Mouse (Mus musculus): ENCODE results near the gene Cog2.
A peak's percentile ranks its signal among the peaks of the same experiment; 100 is the strongest.

Gene Cog2

DNA sequence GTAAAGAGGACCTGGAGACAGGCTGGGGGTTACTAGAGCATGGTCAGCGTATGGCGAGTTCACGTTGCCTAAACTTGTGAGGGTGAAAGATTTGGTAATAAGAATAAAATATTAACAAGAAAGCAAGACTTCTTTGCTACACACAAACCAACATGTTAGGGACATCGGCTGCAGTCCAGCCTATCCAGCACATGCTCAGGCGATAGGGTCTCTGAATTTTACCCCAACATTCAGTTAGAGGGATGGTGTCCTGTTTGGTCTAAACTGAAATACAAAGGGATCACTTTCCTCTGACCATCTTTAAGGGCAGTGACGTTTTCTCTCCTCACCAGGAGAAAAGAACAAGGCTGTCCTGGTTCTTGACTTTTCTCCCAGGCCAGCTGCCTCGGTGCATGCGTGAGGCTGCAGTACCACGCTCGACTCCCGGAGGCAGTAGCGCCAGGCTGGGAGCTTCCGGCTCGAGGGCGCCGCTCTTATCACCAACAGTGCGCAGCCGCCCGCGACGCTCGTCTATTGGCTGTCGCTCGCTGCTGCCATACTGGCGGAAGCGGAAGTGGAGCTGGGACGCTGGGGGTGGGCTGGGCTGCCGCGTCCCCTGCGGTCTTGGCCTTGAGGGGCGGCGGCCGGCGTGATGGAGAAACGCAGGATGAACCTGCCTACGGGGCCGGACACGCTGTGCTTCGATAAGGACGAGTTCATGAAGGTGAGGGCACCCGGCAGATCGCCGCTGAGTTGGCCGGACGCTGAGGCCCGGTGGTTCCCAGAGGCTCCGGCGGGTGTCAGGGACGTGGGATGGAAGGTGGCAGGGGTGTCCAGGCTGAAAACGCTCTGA, at the start of gene Cog2:
TSS of gene Cog2 (plus strand) at position 519 of the 832 bp plus-strand sequence.
- peak; percentile 89 for DNase-seq

DNA sequence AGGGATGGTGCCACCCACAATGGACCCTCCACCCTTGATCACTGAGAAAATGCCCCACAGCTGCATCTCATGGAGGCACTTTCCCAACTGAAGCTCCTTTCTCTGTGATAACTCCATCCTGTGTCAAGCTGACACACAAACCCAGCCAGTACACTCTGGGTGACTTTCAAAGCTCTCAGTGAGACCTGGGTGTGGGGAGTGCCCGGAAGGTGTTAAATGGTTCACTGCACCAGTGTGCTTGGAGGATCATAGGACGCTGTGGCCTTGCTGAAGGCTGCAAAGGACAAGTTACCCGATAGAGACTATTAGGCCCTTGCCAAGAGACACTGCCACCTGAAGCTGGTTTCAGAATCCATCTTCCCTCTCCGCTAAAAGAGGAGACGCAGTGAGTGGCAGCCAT, 44.9 kb upstream of the Cog2 start:
- no peak for DNase-seq

DNA sequence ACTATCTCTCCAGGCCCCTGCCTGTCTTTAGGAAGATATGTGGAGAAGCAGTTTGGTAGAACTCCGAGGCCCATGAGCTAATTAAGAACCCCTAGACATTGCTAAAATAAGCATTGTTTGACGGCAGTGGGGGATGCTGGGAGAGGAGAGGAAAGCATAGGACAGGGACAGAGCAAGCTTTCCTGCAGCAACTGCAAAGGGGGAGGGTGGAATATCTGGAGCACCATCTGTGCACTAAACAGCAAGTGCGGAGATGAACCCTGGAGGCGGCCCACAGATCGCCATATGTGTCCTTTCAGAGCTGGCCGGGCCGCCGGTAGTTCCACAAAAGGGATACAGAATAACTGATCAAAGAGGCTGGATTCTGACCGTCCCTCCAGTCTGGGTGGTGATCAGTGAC, 43.9 kb upstream of the Cog2 start:
- DNase-seq = peak; percentile 89

DNA sequence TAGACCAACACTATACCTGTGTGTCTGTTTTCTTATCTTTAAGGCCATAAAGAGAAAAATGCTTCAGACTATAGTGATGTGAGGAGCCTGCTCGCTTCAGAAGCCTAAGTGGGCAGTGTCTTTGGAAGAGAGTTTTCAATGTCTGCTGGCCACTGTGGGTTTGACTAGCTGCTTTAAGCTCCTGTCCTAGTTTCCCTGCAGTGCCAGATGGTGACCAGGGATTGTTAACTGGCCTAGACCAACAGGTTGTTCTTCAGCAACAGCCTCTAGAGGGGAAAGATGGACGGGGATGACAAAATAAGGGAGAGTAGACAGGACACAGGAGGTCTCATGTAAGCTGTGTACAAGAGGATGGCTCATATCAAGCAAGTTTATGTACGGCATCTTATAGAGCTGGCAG, 41.3 kb upstream of the Cog2 start:
- no peak for DNase-seq

DNA sequence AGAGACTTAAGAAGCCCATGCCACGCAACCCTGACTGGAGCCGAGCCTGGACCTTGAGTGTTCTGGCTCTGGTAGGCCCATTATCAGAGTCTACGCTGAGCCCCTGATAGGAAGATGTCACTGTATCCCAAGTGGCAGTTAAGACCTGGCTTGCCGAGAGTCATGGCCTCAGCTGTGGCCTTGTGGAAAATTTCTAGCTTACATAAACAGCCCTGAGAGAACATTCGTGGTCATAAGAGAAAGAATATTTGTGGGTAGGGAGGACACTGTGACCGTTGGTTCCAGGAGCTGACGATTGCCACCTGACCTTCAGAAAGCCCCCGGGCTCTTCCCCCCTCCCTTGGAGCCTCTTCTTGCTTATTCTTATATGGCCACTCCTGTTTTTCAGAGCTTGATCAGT, 40.2 kb upstream of the Cog2 start:
- no peak for DNase-seq

DNA sequence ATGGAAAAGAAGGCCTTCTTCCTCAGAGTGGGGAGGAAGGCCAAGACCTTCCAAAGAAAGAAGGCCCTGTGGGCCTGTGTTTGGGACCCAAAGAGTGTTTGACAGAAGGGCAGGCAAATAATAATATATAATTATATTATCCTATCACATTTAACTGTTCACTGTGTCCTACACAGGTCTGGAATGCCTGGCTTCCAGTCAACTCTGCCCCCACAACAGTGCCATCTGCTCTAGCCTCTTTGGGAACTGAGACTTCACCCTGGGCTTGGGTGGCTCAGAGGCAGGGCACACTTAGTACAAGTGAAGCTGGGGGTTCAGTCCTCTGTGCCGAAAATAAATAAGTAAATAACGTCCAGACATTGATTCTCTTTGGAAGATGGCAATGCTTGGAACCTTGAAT, 37.8 kb upstream of the Cog2 start:
- DNase-seq = peak; percentile 71

DNA sequence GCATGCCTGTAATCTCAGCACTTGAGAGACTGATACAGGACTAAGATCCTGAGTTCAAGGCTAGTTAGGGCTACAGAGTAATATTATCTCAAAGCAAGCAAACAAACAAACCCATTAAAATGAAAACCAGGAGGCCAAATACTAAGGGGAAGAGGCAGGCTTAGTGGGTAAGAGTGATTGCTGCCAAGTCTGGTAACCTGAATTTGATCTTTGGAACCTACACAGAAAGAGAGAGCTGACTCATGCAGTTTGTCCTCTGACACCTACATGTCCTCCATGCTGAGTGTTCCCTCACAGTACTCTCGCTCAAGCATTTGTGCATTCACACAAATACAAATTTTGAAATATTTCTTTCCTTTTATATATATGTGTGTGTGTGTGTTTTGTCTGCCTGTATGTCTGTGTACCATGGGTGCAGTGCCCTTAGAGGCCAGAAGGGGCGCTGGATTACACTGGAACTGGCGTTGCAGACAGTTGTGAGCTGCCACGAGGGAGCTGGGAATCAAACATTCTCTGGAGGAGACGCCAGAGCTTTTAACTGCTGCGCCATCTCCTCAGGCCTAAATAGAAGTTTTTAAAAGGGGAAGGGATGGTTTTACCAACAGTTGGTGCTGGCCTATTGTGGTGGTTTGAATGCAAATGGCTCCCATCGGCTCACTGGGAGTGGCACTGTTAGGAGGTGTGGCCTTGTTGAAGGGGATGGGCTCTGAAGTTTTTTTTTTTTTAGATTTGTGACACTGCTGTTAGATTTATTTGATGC, 37.0 kb upstream of the Cog2 start:
- no peak for DNase-seq

DNA sequence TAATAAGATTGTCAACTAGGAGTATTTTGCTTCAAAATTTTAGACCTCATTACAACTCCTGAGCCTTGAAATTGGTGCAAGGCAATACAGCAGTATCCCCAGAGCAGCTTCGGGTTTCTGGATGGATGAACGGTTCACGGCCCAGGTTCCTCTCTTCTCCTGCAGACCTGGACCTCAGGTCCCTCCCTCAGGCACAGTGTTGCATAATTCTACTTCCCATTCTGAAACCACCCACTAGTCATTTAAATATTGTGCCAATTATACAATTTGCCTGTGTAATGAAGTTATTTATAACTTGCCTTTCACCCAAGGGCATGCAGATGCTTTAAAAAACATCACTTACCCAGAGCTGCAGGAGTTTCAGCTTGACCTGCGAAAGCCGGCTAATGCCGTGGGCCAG, 31.3 kb upstream of the Cog2 start:
- DNase-seq = no peak

DNA sequence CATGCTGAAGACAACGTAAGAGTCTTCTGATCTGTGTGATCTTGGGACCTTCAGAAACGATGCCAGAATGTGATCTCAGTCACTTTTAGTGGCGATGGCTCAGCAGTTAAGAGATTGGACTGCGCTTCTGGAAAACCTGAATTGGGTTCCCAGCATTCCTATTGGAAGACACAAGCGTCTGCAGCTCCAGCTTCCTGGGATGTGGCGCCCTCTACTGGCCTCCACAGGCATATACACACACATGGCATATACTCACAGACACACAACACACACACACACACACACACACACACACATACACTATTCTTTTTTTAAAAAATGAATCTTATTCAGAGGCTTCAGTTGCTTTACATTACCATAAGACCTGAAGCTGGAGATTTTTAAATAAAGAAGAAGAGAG, 30.8 kb upstream of the Cog2 start:
- no peak for DNase-seq

DNA sequence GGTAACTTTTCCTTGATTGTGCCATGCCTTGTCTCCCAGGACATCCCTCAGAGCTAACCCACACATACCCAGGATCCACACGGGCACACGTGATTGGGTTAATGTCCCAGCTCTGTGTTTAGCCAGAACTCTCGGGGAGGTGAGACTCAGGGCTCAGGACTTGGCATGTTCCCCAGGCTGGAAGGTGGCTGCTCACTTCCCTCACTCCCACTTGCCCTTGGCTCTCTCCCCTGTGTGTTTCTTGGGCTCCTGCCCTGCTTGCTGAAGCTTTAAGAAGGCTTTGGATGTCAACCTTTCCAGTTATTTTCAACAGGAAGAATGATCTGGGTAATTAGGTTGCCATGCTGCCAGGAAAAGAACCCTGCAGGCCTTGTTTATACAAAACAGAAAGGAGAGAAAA, 26.2 kb upstream of the Cog2 start:
- DNase-seq = peak; percentile 95

DNA sequence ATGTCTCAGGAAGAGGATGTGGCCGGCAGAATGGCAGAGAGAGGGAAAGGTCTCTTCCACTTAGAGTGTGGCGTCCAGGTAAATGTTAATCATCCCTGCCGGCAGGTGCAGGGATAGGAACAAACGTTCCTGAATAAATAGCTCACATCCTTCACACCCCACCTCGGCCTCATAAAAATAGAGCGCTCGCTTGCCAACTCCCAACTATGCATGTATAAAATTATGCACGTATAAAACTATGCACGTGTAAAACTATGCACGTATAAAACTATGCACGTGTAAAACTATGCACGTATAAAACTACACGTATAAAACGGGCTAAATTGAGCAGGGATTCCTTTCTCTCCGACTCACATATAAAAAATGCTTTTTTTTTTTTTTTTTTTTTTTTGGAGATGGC, 25.6 kb upstream of the Cog2 start:
- DNase-seq = no peak

DNA sequence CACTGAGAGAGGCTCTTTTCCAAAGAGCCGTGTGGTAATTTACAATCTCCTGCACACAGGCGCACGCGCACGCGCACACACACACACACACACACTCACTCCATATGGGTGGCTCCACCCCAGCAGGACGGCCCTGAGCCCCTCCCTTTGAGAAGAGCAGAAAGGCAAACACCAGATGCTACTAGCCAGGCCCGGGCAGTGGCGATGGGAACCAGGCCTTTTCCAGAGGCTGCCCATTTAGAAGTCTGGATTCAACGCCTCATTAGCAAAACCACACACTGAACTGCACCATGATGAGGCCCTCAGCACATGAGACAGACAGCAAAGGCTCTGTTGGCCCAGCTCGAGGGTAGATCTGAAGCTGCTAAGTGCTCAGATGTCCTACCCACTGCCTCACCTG, 24.9 kb upstream of the Cog2 start:
- peak; percentile 80 for DNase-seq

DNA sequence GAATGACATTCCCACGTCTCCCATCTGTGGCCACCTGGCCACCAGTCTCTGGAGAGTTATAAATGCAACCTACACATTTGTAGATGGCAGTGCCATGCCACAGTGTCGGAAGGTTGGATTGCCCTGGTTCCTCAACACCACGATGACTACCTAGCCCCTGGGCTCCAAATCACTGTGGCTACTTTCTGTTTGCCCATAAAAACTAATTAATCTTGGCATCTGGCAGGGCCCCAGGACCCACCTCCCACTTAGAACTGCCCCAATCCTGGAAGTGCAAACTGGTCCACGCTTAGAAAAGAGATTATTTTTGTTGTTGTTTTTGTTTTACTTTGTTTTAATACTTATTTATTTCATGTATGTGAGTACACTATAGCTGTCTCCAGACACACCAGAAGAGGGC, 24.3 kb upstream of the Cog2 start:
- DNase-seq = no peak

DNA sequence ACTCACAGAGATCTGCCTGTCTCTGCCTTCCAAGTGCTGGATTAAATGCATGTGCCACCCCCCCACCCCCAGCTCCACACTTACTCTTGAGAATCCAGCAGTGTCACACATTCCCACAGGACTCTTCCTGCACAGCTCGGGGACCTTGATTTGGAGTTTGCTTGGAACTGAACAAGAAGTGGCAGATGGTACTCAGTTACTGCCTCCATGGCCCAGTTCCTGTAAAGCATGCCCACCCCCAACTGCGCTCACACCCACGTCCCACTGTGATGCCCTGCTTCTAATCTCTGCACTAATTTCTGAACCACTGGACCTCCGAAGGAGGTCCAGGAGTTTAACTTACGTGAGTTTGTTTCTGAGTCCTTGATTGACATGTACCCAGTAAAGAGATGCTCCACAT, 23.7 kb upstream of the Cog2 start:
- no peak for DNase-seq

DNA sequence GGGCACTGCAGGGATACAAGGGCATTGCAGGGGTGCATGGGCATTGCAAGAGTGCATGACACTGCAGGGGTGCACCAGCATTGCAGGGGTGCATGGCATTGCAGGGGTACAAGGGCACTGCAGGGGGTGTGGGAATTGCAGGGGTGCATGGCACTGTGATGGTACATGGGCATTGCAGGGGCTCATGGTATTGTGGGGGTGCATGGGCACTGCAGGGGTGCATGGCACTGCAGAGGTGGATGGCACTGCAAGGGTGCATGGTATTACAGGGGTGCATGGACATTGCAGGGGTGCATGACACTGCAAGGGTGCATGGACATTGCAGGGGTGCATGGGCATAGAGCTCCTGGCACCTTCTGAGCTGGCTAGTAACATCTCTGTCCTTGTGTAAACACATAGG, 22.2 kb upstream of the Cog2 start:
- no peak for DNase-seq

DNA sequence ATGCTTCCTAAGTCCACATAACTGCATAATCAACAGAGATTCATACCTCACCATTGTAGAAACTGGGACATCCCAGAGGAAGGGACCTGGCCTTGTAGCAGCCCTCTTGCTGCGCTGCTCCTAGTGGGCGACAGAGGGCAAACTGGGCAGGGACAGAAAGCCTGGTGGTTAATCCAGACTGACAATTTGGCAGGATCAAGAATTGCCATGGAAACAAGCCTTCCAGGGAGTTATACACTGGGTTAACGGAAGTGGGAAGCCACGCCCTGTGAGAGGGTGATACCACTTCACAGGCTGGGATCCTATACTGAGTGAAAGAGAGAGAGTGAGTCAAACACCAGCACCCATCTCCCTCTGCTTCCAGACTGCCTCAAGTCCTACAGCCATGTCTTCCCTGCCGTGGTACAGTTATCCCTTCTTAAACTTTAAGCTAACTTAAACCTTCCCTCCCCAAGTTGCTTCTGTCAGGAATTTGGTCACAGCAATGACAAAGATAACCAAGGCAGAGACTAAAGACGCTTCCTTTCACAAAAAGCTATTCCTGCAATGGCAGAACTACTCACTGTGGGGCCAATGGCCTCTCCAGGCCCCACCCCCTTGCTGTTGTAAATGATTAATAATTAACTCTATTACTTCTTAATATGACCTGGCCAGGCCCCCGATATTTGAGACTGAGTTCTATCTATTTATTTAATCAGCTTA, 21.2 kb upstream of the Cog2 start:
- no peak for DNase-seq

DNA sequence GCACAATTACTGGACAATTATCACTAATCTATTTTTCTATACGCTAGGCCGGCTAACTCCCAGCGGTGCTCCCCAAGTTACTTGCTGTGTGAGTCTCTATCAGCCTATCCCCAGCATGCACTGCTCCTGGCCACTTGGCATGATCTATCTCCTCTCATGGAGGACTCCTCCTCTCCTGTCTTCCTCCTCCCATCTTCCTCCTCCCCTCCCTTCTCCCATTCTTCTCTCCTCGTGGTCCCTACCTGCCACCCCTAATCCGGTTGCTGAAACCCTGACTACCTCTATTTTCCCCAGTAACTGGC, 20.7 kb upstream of the Cog2 start:
- no peak for DNase-seq

DNA sequence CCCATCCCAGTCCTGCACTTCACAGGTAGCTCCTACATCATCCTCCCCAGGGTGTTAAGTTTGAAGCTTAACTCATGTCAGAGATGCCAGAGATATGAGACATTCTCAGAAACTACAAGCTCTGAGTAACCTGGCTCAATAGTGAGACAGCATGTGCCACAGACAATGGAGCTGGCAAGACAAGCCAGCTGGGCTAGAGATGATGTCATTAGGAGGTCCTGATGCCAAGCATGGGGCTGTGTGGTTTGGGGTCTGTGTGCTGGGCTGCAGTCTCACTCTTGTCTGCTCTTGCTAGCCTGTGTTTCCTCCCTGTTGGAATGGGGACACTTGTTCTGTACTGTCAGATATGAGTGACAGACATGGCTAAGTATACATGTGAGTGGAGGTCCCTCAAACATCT, 14.9 kb upstream of the Cog2 start:
- no peak for DNase-seq

DNA sequence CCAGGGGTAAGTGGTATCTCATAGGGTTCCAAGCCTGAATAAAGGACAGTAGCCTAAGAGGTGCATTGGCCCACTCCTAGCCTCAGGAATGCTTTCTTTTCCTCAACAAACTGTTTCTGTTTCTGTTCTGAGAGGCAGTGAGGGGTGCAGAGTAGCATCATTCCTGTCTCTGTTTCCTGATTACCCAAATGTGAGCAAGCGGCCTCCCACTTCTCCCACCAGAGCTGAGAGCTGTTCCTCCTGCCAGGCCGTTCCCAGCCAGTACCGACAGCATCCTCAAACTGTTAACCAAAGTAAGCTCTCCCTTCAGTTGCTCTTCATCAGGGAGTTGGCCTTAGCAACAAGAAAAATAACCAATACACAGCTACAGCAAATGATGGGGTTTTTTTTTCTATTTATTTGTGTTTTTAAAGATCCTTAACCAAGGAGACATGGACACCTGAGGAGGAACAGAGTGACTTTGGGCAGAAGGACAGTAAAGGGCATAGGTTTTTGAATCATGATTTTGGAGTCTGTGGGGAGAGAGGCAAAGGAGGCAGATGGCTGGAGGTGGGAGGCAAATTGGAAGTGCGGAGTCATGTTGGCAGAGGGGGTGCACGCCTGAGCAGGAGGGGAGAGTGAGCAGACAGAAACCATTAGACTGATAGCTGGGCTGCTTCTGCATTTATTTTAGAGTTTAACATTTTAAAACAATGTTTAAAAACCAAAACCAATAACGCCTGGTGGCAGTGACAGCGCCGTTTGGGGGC, 12.8 kb upstream of the Cog2 start:
- peak; percentile 87 for DNase-seq

DNA sequence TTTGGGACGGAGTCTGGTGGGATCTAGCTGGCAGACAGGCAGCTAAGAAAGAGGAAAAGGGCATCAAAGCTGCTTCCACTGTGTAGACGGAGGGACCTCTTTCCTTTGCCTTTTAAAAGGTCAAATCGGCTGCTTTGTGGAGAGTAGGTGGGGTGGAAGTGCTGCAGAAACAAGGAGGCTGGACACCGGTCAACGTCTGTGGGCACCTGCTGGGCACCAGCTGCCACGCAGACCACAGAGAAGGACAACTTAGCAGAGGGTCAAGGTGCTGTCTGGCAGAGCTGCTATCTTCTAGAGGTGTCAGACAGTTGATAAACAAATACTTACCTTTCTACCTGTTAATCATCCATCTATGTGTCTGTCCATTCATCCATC, 12.3 kb upstream of the Cog2 start:
- peak; percentile 83 for DNase-seq

DNA sequence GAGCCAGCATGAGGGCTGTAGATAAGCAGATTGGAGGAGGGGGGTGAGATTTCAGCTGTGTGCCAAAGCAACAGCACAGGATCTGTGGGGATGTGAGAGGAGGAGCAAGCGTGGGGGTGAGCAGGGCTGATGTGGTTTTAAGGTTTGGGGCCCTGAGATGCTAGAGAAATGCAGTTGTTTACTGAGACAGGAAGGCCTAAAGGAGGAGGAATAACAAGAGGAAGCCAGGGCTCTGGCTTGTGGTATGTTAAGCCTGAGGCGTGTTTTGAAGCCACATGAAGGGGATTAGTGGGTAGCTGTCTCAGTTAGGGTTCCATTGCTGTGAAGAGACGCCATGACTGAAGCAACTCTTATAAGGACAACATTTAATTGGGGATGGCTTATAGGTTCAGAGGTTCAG, 11.4 kb upstream of the Cog2 start:
- DNase-seq = no peak

DNA sequence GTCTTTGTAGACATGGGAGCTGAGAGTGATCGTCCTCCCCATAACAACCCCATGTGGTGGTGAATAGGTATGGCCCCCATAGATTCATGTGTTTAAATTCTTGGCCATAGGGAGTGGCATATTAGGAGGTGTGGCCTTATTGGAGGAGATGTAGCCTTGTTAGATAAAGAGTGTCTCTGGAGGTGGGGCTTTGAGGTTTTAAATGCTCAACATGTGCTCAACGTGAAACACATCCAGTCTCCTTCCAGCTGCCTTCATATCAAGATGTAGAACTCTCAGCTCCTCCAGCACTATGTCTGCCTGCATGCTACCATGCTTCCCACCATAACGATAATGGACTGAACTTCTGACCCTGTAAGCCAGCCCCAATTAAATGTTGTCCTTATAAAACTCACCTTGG, 4.5 kb upstream of the Cog2 start:
- DNase-seq = no peak

DNA sequence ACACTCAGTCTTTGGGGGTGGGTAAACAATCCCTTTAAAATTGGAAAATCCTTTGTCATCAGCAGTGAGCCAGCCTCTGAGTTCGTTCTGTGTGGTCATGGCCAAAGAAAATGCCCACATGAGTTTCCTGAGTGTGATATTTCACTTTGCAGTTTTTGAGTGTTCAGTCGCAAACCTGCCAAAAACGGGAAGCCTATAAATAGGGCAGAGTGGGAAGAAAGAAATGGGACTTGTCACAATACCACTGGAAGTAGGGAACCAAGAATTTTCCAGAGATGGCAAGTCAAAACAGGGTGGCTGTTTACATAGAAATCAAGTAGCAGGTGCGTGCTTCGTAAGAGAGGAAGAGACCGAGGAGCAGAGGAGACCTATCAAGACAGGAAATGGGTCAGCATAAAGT, 4.0 kb upstream of the Cog2 start:
- DNase-seq = no peak

DNA sequence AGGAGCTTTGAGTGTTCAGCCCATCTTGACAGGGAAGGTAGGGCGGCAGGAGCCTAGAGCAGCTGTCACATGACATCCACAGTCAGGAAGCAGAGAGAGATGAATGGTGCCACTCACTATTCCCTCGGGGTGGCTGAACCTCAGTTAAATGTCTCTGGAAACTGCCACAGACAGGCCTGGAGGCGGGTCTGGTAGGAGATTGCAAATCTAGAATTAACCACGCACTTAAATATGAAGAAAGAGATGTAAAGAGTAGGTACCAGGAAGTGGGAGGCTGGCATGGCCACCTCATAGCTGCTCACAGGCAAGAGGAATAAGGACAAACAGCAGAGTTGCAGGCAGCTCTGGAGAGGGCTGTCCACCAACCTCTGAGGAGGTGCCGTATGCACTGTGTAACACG, 3.4 kb upstream of the Cog2 start:
- DNase-seq = no peak

Measured in cerebellum, adult 9-10 months (tissue).